ENCODE assay signal across 24 mouse cellular contexts in the genomic region with DNA sequence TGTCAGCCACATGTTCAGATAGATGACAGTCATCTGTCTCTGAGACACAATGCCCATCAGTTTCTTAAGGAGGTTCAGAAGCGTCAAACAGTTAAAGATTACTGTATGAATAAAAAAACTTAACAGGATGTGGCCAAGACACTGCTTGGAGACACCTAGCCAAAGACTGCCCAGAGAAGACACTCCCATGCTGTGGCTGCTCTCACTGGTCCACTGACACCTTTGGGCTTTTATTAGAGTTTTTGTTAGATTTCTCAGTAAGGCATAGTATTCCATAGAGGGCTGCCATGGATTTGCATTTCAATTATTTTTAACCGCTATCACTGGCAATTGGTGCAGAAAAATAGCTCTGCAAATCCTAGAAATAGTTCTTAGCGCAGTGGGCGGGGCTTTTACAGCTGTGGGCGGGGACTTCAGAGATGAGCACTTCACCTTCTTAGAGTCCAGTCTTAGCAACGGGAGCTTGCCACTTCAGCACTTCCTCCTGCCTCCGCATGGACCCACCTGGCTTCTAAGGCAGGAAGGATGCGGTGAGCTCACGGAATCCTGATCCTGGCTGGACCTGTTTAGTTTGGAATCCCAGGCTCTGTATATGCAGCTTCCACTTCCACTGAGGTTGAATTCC. TPM values are rescaled to one million over a fixed set of nuclear protein-coding genes. Genes with fewer than 3 reads are reported as not detected.
DNase-seq lines count a peak whose midpoint lies in the region; ATAC-seq and TF ChIP-seq lines count a peak whose summit lies in the region.
"Had no signal": no experiment of that assay in that cellular context is flagged by ENCODE, and none has a peak within 500 bp of the region (broad histone marks: within the 10 kb centered on the region; RNA-seq: fewer than 3 reads in every experiment).

No protein-coding gene starts in this region.

- intact Hi-C loops in gastrocnemius, adult 2 months (cut with DNase I), result no loop called here

- H3K4me3 ChIP-seq in gastrocnemius, adult 2 months, result no peak overlapping the region
- H3K4me3 ChIP-seq: embryonic facial prominence, embryonic 13.5 days; erythroblast, embryonic 14.5 days; forebrain, embryonic 12.5 days; kidney, embryonic 15.5 days; limb, embryonic 13.5 days; liver, embryonic 12.5 days; midbrain, embryonic 15.5 days had no signal

- no peak for DNase-seq in gastrocnemius, adult 2 months
- no peak for DNase-seq in gastrocnemius, postnatal 25 days
- DNase-seq in A20 (ENCODE audit: low read depth, low spot score), result peak; percentile 8
- DNase-seq in NIH3T3 (ENCODE audit: low read depth), result peak; percentile 39
- DNase-seq in spleen, adult 12 weeks (ENCODE audit: low spot score), result no peak
- DNase-seq: cerebellum, adult 2 months; cerebellum, postnatal 36 days; embryo, embryonic 11 days; gastrocnemius, postnatal 10 days; kidney, postnatal 4 days; thymus, postnatal 14 days had no signal

- peak overlapping the region; percentile 49 for H3K27ac ChIP-seq in gastrocnemius, adult 2 months
- H3K27ac ChIP-seq: embryonic facial prominence, embryonic 13.5 days; forebrain, embryonic 12.5 days; hindbrain, postnatal 0 days; kidney, embryonic 15.5 days; limb, embryonic 13.5 days; liver, embryonic 12.5 days; midbrain, embryonic 15.5 days; stomach, postnatal 0 days had no signal

- ATAC-seq in megakaryocyte, adult 5-6 weeks (ENCODE audit: poor library complexity, severe bottlenecking), result peak; percentile 39
- ATAC-seq in megakaryocyte-erythroid progenitor cell, adult 5-6 weeks (replicated peaks; ENCODE audit: low FRiP score, low TSS enrichment, poor library complexity, severe bottlenecking), result no peak
- no peak for ATAC-seq in cerebellum, adult (ENCODE audit: insufficient number of reproducible peaks, low FRiP score, low TSS enrichment)
- ATAC-seq: hindbrain, postnatal 0 days; intestine, postnatal 0 days; liver, embryonic 12.5 days had no signal

- no peak for TF ChIP-seq CTCF in gastrocnemius, adult 2 months (IDR thresholded peaks at IDR 0.05)

RNA-seq across cellular contexts. Expression of a gene that starts 12.7 kb away (rescaled TPM):
- 10 to 100 TPM in 1 of 2 experiments, 1 to 10 TPM in 1; 9.7 to 11.5 TPM for total RNA-seq in gastrocnemius, adult 2 months (2021)
- total RNA-seq in gastrocnemius, postnatal 25 days (2021), result 10 to 100 TPM in 1 of 2 experiments, 1 to 10 TPM in 1; 7.9 to 11.1 TPM
- total RNA-seq in megakaryocyte, adult 5-6 weeks (2015), result 36.2 and 44.1 TPM in 2 replicates
- total RNA-seq in megakaryocyte, adult 5-6 weeks (2017), result 6.2 and 10.8 TPM in 2 replicates
- 0.79 and 3.6 TPM in 2 replicates for total RNA-seq in megakaryocyte-erythroid progenitor cell, adult 5-6 weeks (2014; fragmentation: Nextera tagmentation)
- 0.30 and 0.47 TPM in 2 replicates for total RNA-seq in megakaryocyte-erythroid progenitor cell, adult 5-6 weeks (2017)

Comparison
In these comparisons a context has a peak if more than half of its experiments do, and no peak if none do; other contexts are left out.
1. DNase-seq: peak in A20 (single experiment) and NIH3T3 (single experiment); none in gastrocnemius, adult 2 months (single experiment), gastrocnemius, postnatal 25 days (single experiment) and spleen, adult 12 weeks (single experiment).